Mouse (Mus musculus) kidney, adult 10 weeks (tissue): Measurements from ENCODE around the gene Ccdc177. TPM values are rescaled to one million over a fixed set of nuclear protein-coding genes. Genes with fewer than 3 reads are reported as not detected.

Experiments used
- polyA plus RNA-seq: library from polyadenylated mRNA; stranded (reverse); fragments of 350-450 nt; fragmentation: Illumina TruSeq; extraction: RNeasy Lipid Tissue Mini Kit (QIAGEN cat#74804); gene quantifications from one replicate; pipeline ENCODE4 v1.2.3, GENCODE M21; 2014; ENCODE audit warnings: low read depth, low replicate concordance

Gene Ccdc177
- polyA plus RNA-seq = not detected

GRCm38 (mm10) chr12:80760396-80760801 is at the start of gene Ccdc177:
Gene Ccdc177, minus strand, starts transcription at chr12:80760687.

GRCm38 (mm10) chr12:80789849-80790694 is 29.6 kb upstream of the Ccdc177 start, which contains the start of gene Susd6:
Gene Susd6, plus strand, starts transcription at chr12:80790510.

Other genes starting within 250 kb of the Ccdc177 start
- not detected for gene Galnt16, start 242.4 kb downstream of the Ccdc177 start, polyA plus RNA-seq
- gene Slc39a9, start 116.8 kb downstream of the Ccdc177 start, polyA plus RNA-seq = 46.5 TPM
- gene Erh, start 116.3 kb downstream of the Ccdc177 start, polyA plus RNA-seq = 24.7 TPM
- gene Plekhd1, start 68.1 kb downstream of the Ccdc177 start, polyA plus RNA-seq = 1.7 TPM
- 57.3 TPM for gene Susd6, start 29.8 kb upstream of the Ccdc177 start, polyA plus RNA-seq
- 249 TPM for gene Srsf5, start 184.8 kb upstream of the Ccdc177 start, polyA plus RNA-seq
- gene Slc10a1, start 208.0 kb upstream of the Ccdc177 start, polyA plus RNA-seq = 0.89 TPM